Mouse (Mus musculus): ENCODE data around the gene Wfdc12.

Gene Wfdc12

GRCm38 (mm10) chr2:164175850-164176249, 14.6 kb downstream of the Wfdc12 start:
- DNase-seq: no peak

GRCm38 (mm10) chr2:164174649-164175395, 15.6 kb downstream of the Wfdc12 start:
- DNase-seq: no peak

- DNase-seq: no peak
Observed at GRCm38 (mm10) chr2:164173394-164173793, 17.0 kb downstream of the Wfdc12 start.

- DNase-seq: no peak
Observed at GRCm38 (mm10) chr2:164170902-164171301, 19.5 kb downstream of the Wfdc12 start, which contains the start of gene Kcns1. Kcns1 (minus strand) TSS chr2:164171113.

- no peak for DNase-seq
Observed at GRCm38 (mm10) chr2:164170326-164170725, 20.1 kb downstream of the Wfdc12 start.

- no peak for DNase-seq
Observed at GRCm38 (mm10) chr2:164168571-164168946, 21.8 kb downstream of the Wfdc12 start.

GRCm38 (mm10) chr2:164167752-164168570, 22.4 kb downstream of the Wfdc12 start:
- DNase-seq: no peak

- no peak for DNase-seq
Observed at GRCm38 (mm10) chr2:164164941-164165340, 25.5 kb downstream of the Wfdc12 start.

- no peak for DNase-seq
Observed at GRCm38 (mm10) chr2:164161515-164162055, 28.8 kb downstream of the Wfdc12 start.

- DNase-seq: no peak
Observed at GRCm38 (mm10) chr2:164158838-164159237, 31.6 kb downstream of the Wfdc12 start.

- DNase-seq: no peak
Observed at GRCm38 (mm10) chr2:164156158-164156557, 34.2 kb downstream of the Wfdc12 start.

GRCm38 (mm10) chr2:164154007-164154406, 36.4 kb downstream of the Wfdc12 start:
- DNase-seq: no peak

GRCm38 (mm10) chr2:164152341-164152740, 38.1 kb downstream of the Wfdc12 start:
- no peak for DNase-seq

- no peak for DNase-seq
Observed at GRCm38 (mm10) chr2:164150086-164150760, 40.2 kb downstream of the Wfdc12 start.

- DNase-seq: no peak
Observed at GRCm38 (mm10) chr2:164146556-164146955, 43.9 kb downstream of the Wfdc12 start.

GRCm38 (mm10) chr2:164144541-164144940, 45.9 kb downstream of the Wfdc12 start:
- DNase-seq: no peak

GRCm38 (mm10) chr2:164144025-164144424, 46.4 kb downstream of the Wfdc12 start:
- DNase-seq: no peak

GRCm38 (mm10) chr2:164142021-164142420, 48.4 kb downstream of the Wfdc12 start:
- DNase-seq: no peak
